Mouse (Mus musculus) forebrain, embryonic 13.5 days (tissue): Measurements from ENCODE around the gene Wapl. TPM values are rescaled to one million over a fixed set of nuclear protein-coding genes. Genes with fewer than 3 reads are reported as not detected.

Experiments
- ATAC-seq: fragments of 200-750 bp; cut with Nextera tagmentation; 2 replicates; pipeline ENCODE4 v1.8.0; 2017
- H3K27ac ChIP-seq: fragments of 300-500 bp; sonication (generic); 2 replicates; pipeline ENCODE4 v1.5.1; 2015; ENCODE audit warnings: inconsistent platforms, mild to moderate bottlenecking, moderate library complexity
- H3K27me3 ChIP-seq: fragments of 300-500 bp; sonication (generic); 2 replicates; pipeline ENCODE4 v1.6.1; 2015; ENCODE audit warnings: mild to moderate bottlenecking, inconsistent platforms
- H3K36me3 ChIP-seq: fragments of 300-500 bp; sonication (generic); 2 replicates; pipeline ENCODE4 v1.6.1; 2015; ENCODE audit warnings: mild to moderate bottlenecking, inconsistent platforms; ENCODE audit not compliant: poor library complexity, severe bottlenecking
- H3K4me1 ChIP-seq: fragments of 300-500 bp; sonication (generic); 2 replicates; pipeline ENCODE4 v1.6.1; 2015; ENCODE audit warnings: inconsistent platforms
- H3K4me2 ChIP-seq: fragments of 300-500 bp; sonication (generic); 2 replicates; pipeline ENCODE4 v1.6.1; 2015; ENCODE audit warnings: inconsistent platforms, mild to moderate bottlenecking, moderate library complexity
- H3K4me3 ChIP-seq: fragments of 300-500 bp; sonication (generic); 2 replicates; pipeline ENCODE4 v1.5.1; 2015; ENCODE audit warnings: mild to moderate bottlenecking, inconsistent platforms
- H3K9ac ChIP-seq: fragments of 300-500 bp; sonication (generic); 2 replicates; pipeline ENCODE4 v1.6.1; 2015; ENCODE audit warnings: mild to moderate bottlenecking, inconsistent platforms
- H3K9me3 ChIP-seq: fragments of 300-500 bp; sonication (generic); replicated peaks from 2 replicates; pipeline ENCODE4 v1.6.1; 2016; ENCODE audit warnings: inconsistent platforms
- WGBS: fragments of 180-500 bp; shearing (Covaris S2); methylation state at CpG from one replicate; pipeline ENCODE4 v1.1.7; 2015; 5-methylcytosine and 5-hydroxymethylcytosine counted together
- polyA plus RNA-seq: library from polyadenylated mRNA; unstranded; fragments of >200 nt; fragmentation: Nextera tagmentation; extraction: Ambion mirVana; gene quantifications from 2 replicates; pipeline ENCODE4 v1.2.1, GENCODE M21; 2015

Wapl gene
- polyA plus RNA-seq, 1 experiment from 2014 or later, result 26.6 TPM

- Histone ChIP-seq H3K4me3 (no peak overlapping the region), H3K4me2 (no peak overlapping the region), H3K9ac (no peak overlapping the region), H3K27ac (no peak overlapping the region), H3K27me3 (no peaks in the 10 kb centered on the region), H3K9me3 (no peaks in the 10 kb centered on the region), H3K4me1 (no peaks in the 10 kb centered on the region), H3K36me3 (peaks cover 15% of the 10 kb centered on the region; the same call in 1 of the 2 replicates)
- no peak for ATAC-seq
- WGBS, result 94% methylated on average over 3 of the region's 3 CpGs
Observed at GRCm38 (mm10) chr14:34712857-34713256, 39.1 kb downstream of the Wapl start.

GRCm38 (mm10) chr14:34718150-34718549, 44.4 kb downstream of the Wapl start:
- Histone ChIP-seq H3K9ac (no peak overlapping the region), H3K4me1 (no peaks in the 10 kb centered on the region), H3K9me3 (no peaks in the 10 kb centered on the region), H3K27me3 (no peaks in the 10 kb centered on the region), H3K36me3 (peaks cover 17% of the 10 kb centered on the region), H3K4me2 (no peak overlapping the region), H3K27ac (no peak overlapping the region), H3K4me3 (no peak overlapping the region)
- WGBS, result 98% methylated on average over 3 of the region's 3 CpGs
- ATAC-seq, result no peak

- H3K9me3 ChIP-seq, result no peaks in the 10 kb centered on the region
- no peaks in the 10 kb centered on the region for H3K27me3 ChIP-seq
- WGBS, result 90% methylated on average over 2 of the region's 2 CpGs
- H3K27ac ChIP-seq, result no peak overlapping the region
- H3K9ac ChIP-seq, result no peak overlapping the region
- ATAC-seq, result no peak
- H3K36me3 ChIP-seq, result peaks cover 38% of the 10 kb centered on the region
- no peak overlapping the region for H3K4me3 ChIP-seq
- H3K4me2 ChIP-seq, result no peak overlapping the region
- H3K4me1 ChIP-seq, result no peaks in the 10 kb centered on the region
Observed at GRCm38 (mm10) chr14:34727709-34728108, 54.0 kb downstream of the Wapl start.

GRCm38 (mm10) chr14:34735405-34735804, 61.7 kb downstream of the Wapl start:
- no peak overlapping the region for H3K27ac ChIP-seq
- 95% methylated on average over 5 of the region's 5 CpGs for WGBS
- no peak overlapping the region for H3K4me3 ChIP-seq
- no peak for ATAC-seq
- H3K4me1 ChIP-seq, result no peaks in the 10 kb centered on the region
- H3K36me3 ChIP-seq, result peaks cover 31% of the 10 kb centered on the region
- H3K9ac ChIP-seq, result no peak overlapping the region
- no peaks in the 10 kb centered on the region for H3K27me3 ChIP-seq
- no peak overlapping the region for H3K4me2 ChIP-seq
- H3K9me3 ChIP-seq, result no peaks in the 10 kb centered on the region

GRCm38 (mm10) chr14:34745401-34745800, 71.7 kb downstream of the Wapl start:
- Histone ChIP-seq H3K9me3 (no peaks in the 10 kb centered on the region), H3K4me3 (no peak overlapping the region), H3K4me2 (no peak overlapping the region), H3K9ac (no peak overlapping the region), H3K4me1 (no peaks in the 10 kb centered on the region), H3K36me3 (peaks cover 58% of the 10 kb centered on the region), H3K27ac (no peak overlapping the region), H3K27me3 (no peaks in the 10 kb centered on the region)
- no peak for ATAC-seq
- 94% methylated on average over 1 of the region's 1 CpGs for WGBS

- no peaks in the 10 kb centered on the region for H3K4me1 ChIP-seq
- no peaks in the 10 kb centered on the region for H3K27me3 ChIP-seq
- H3K27ac ChIP-seq, result no peak overlapping the region
- peaks cover 4% of the 10 kb centered on the region for H3K36me3 ChIP-seq
- 89% methylated on average over 3 of the region's 3 CpGs for WGBS
- H3K9me3 ChIP-seq, result no peaks in the 10 kb centered on the region
- H3K4me3 ChIP-seq, result no peak overlapping the region
- no peak for ATAC-seq
- H3K4me2 ChIP-seq, result no peak overlapping the region
- no peak overlapping the region for H3K9ac ChIP-seq
Observed at GRCm38 (mm10) chr14:34755731-34756130, 82.0 kb downstream of the Wapl start.

- H3K4me2 ChIP-seq, result no peak overlapping the region
- 86% methylated on average over 2 of the region's 2 CpGs for WGBS
Observed at GRCm38 (mm10) chr14:34759938-34760337, 86.2 kb downstream of the Wapl start.

GRCm38 (mm10) chr14:34761082-34761959, 87.6 kb downstream of the Wapl start:
- no peak overlapping the region for H3K27ac ChIP-seq
- H3K9me3 ChIP-seq, result no peaks in the 10 kb centered on the region
- no peaks in the 10 kb centered on the region for H3K4me1 ChIP-seq
- no peak for ATAC-seq
- 93% methylated on average over 9 of the region's 9 CpGs for WGBS
- H3K9ac ChIP-seq, result no peak overlapping the region
- H3K36me3 ChIP-seq, result no peaks in the 10 kb centered on the region
- H3K4me2 ChIP-seq, result no peak overlapping the region
- no peaks in the 10 kb centered on the region for H3K27me3 ChIP-seq
- H3K4me3 ChIP-seq, result no peak overlapping the region

More at GRCm38 (mm10) chr14:34759938-34760337, 86.2 kb downstream of the Wapl start:
- Histone ChIP-seq H3K36me3 (no peaks in the 10 kb centered on the region), H3K27ac (no peak overlapping the region), H3K27me3 (no peaks in the 10 kb centered on the region), H3K9me3 (no peaks in the 10 kb centered on the region), H3K9ac (no peak overlapping the region), H3K4me3 (no peak overlapping the region), H3K4me1 (no peaks in the 10 kb centered on the region)
- no peak for ATAC-seq

GRCm38 (mm10) chr14:34762682-34763081, 89.0 kb downstream of the Wapl start:
- Histone ChIP-seq H3K27me3 (no peaks in the 10 kb centered on the region), H3K36me3 (no peaks in the 10 kb centered on the region), H3K27ac (no peak overlapping the region), H3K4me1 (no peaks in the 10 kb centered on the region), H3K4me3 (no peak overlapping the region), H3K4me2 (no peak overlapping the region), H3K9me3 (no peaks in the 10 kb centered on the region), H3K9ac (no peak overlapping the region)
- ATAC-seq, result no peak
- 53% methylated on average over 10 of the region's 10 CpGs for WGBS

GRCm38 (mm10) chr14:34763771-34764539, 90.2 kb downstream of the Wapl start:
- no peak overlapping the region for H3K9ac ChIP-seq
- H3K4me3 ChIP-seq, result no peak overlapping the region
- H3K9me3 ChIP-seq, result no peaks in the 10 kb centered on the region
- H3K4me1 ChIP-seq, result 0 out of 2 replicates have a peak, but pooled peaks cover 2% of the 10 kb centered on the region
- H3K27ac ChIP-seq, result no peak overlapping the region
- no peak for ATAC-seq
- H3K36me3 ChIP-seq, result no peaks in the 10 kb centered on the region
- no peaks in the 10 kb centered on the region for H3K27me3 ChIP-seq
- 71% methylated on average over 10 of the region's 10 CpGs for WGBS
- H3K4me2 ChIP-seq, result no peak overlapping the region

- no peak for ATAC-seq
- 89% methylated on average over 9 of the region's 9 CpGs for WGBS
- H3K4me1 ChIP-seq, result peaks cover 11% of the 10 kb centered on the region
- H3K27ac ChIP-seq, result no peak overlapping the region
- no peak overlapping the region for H3K4me3 ChIP-seq
- H3K4me2 ChIP-seq, result no peak overlapping the region
- H3K36me3 ChIP-seq, result no peaks in the 10 kb centered on the region
- H3K9me3 ChIP-seq, result no peaks in the 10 kb centered on the region
- peaks cover 6% of the 10 kb centered on the region; the same call in 1 of the 2 replicates for H3K27me3 ChIP-seq
- no peak overlapping the region for H3K9ac ChIP-seq
Observed at GRCm38 (mm10) chr14:34764908-34765307, 91.2 kb downstream of the Wapl start.

- WGBS, result 91% methylated on average over 7 of the region's 7 CpGs
- H3K9me3 ChIP-seq, result no peaks in the 10 kb centered on the region
- no peaks in the 10 kb centered on the region for H3K36me3 ChIP-seq
Observed at GRCm38 (mm10) chr14:34765380-34765779, 91.7 kb downstream of the Wapl start.

More at GRCm38 (mm10) chr14:34765380-34765779, 91.7 kb downstream of the Wapl start:
- no peak overlapping the region for H3K4me2 ChIP-seq
- H3K9ac ChIP-seq, result no peak overlapping the region
- no peak overlapping the region for H3K27ac ChIP-seq
- H3K4me3 ChIP-seq, result no peak overlapping the region
- peaks cover 11% of the 10 kb centered on the region for H3K4me1 ChIP-seq
- ATAC-seq, result no peak
- peaks cover 11% of the 10 kb centered on the region; the same call in 1 of the 2 replicates for H3K27me3 ChIP-seq
